Mouse (Mus musculus) MEL (cell line): Measurements from ENCODE around the gene Ccng2.

Source experiments
- CHD2 ChIP-seq: IDR thresholded peaks from 2 replicates; pipeline ENCODE4 v1.6.1; 2011; ENCODE audit warnings: low read length, improper control_type of control experiment
- CTCF ChIP-seq, 3 experiments: IDR thresholded peaks in 2 of 3; conservative IDR thresholded peaks in 1 of 3; 2 replicates each; pipeline ENCODE4 v1.5.1; 2011 to 2012; ENCODE audit warnings: low read length in 3 of 3, low read depth in 2 of 3, mild to moderate bottlenecking in 2 of 3, improper control_type of control experiment in 1 of 3, inconsistent platforms in 1 of 3, mixed read lengths in 1 of 3, moderate library complexity in 1 of 3; ENCODE audit not compliant: control insufficient read depth in 1 of 3, insufficient read depth in 1 of 3, poor library complexity in 1 of 3, severe bottlenecking in 1 of 3
- MAX ChIP-seq: IDR thresholded peaks from 2 replicates; pipeline ENCODE4 v1.6.1; 2011; ENCODE audit warnings: low read length, improper control_type of control experiment
- MEF2A ChIP-seq: IDR thresholded peaks from 2 replicates; pipeline ENCODE4 v1.6.1; 2014; ENCODE audit warnings: low read depth, mild to moderate bottlenecking, inconsistent platforms, low read length, improper control_type of control experiment; ENCODE audit not compliant: poor library complexity, insufficient replicate concordance, severe bottlenecking; ENCODE audit errors: extremely low read depth
- NELFE ChIP-seq: IDR thresholded peaks from 2 replicates; pipeline ENCODE4 v1.6.1; 2011; ENCODE audit warnings: low read depth, low read length, improper control_type of control experiment
- POLR2A ChIP-seq, 2 experiments: IDR thresholded peaks; 2 replicates each; pipeline ENCODE4 v1.6.1; 2011 to 2012; ENCODE audit warnings: low read length in 2 of 2, mild to moderate bottlenecking in 2 of 2, control low read depth in 1 of 2, improper control_type of control experiment in 1 of 2, low read depth in 1 of 2, moderate library complexity in 1 of 2; ENCODE audit not compliant: control insufficient read depth in 1 of 2, insufficient read depth in 1 of 2, poor library complexity in 1 of 2
- RAD21 ChIP-seq: IDR thresholded peaks from 2 replicates; pipeline ENCODE4 v1.6.1; 2011; ENCODE audit warnings: mild to moderate bottlenecking, low read depth, low read length, improper control_type of control experiment
- USF2 ChIP-seq, 2 experiments: IDR thresholded peaks; 2 replicates each; pipeline ENCODE4 v1.6.1; 2011 to 2012; ENCODE audit warnings: improper control_type of control experiment in 2 of 2, low read length in 2 of 2, borderline replicate concordance in 1 of 2, inconsistent platforms in 1 of 2, low read depth in 1 of 2, mild to moderate bottlenecking in 1 of 2; ENCODE audit not compliant: insufficient read depth in 1 of 2

DNA sequence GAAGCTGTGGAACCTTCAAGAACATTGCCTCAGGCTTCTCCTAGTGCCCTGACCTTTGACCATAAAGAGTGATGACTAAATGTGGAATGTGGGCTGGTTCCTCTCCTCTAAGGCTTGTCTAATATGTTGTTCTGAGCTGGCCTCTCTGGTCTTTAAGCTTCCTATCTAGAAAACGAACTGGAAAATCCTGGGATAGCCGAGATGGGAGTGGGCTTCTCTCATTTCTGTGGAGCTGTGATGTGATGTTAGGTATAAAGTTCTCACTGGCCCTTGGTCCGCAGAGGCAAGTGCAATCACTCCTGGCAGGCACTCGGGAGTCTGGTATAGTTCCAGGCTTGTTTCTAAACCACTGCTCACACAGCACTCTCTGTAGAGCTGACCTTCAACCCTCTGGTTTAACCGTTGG, 29.3 kb downstream of the Ccng2 start:
- TF ChIP-seq USF2 (IDR thresholded peaks at IDR 0.05; ENCODE audit: borderline replicate concordance in 1 of 2, insufficient read depth in 1 of 2, low read depth in 1 of 2, low read length in 2 of 2), result no peak
- no peak for TF ChIP-seq CTCF (IDR thresholded peaks at IDR 0.05 in 2 of 3, conservative IDR thresholded peaks at IDR 0.05 in 1 of 3; ENCODE audit: control insufficient read depth in 1 of 3, insufficient read depth in 1 of 3, low read depth in 2 of 3, low read length in 3 of 3, poor library complexity in 1 of 3, severe bottlenecking in 1 of 3)
- TF ChIP-seq MAX, result no peak
- no peak for TF ChIP-seq NELFE
- no peak for TF ChIP-seq MEF2A
- TF ChIP-seq RAD21, result no peak
- no peak for TF ChIP-seq POLR2A (IDR thresholded peaks at IDR 0.05; ENCODE audit: control insufficient read depth in 1 of 2, insufficient read depth in 1 of 2, low read depth in 1 of 2, low read length in 2 of 2, poor library complexity in 1 of 2)
- no peak for TF ChIP-seq CHD2
